Mouse (Mus musculus): ENCODE measurements at regions not wholly inside any gene's neighbourhood (a gene's known extent, or its start where the extent isn't known, plus 50 kb on each side); places are given as distances from the start of the nearest gene placed in this dataset.

DNA sequence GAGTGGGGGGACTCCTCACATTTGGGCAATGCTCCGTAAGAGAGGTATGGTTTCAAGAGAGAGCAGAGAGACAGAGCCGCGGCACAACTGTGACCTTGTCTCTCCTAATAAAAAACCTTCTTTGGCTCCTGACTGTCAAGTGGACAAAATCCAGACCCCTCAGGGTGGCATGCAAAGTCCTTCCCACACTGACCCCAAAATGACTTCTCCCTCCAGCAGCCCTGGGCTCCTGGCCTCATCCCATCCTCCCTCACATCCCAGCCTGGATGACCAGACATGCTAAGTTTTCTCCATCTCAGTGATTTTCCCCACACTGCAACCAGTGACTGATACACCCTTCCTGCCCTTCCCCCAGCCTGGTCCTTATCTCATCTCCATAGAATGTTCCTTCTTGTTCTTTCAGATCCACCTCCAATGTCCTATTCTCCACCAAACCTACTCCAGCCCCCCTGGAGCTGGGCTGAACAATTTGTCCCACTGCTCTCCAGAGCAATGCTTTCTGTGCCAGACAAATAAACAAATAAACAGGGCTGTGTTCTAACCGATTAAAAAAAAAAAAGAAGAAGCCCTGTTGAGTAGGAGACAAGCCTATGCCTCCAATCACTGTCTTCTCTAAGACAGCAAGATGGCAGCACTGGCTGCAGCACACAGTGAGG lies 75.7 kb upstream of the Zmiz1 start:
- no peak for TF ChIP-seq CTCF (IDR thresholded peaks at IDR 0.05; ENCODE audit: low read depth)
- 0 out of 2 replicates have a peak, but pooled peaks have one; percentile 18 for TF ChIP-seq EP300 (IDR thresholded peaks at IDR 0.05; ENCODE audit: low read depth)
